In genomic region chr2:121724866-121725265, GRCm38 (mm10) we compare ENCODE assay signal across 34 mouse cellular contexts.
"Had no signal": no experiment of that assay in that cellular context is flagged by ENCODE, and none has a peak within 500 bp of the region (broad histone marks: within the 10 kb centered on the region; RNA-seq: fewer than 3 reads in every experiment).

No protein-coding gene starts in this region.

- H3K9me3 ChIP-seq: heart, embryonic 12.5 days; heart, embryonic 13.5 days; heart, embryonic 15.5 days; hindbrain, embryonic 10.5 days; hindbrain, embryonic 12.5 days; hindbrain, embryonic 13.5 days; hindbrain, embryonic 15.5 days; intestine, embryonic 15.5 days; kidney, embryonic 15.5 days had no signal

- ATAC-seq: hindbrain, embryonic 16.5 days; hindbrain, postnatal 0 days; inflammation-experienced regulatory T-cells, adult 6 months; intestine, embryonic 15.5 days; intestine, embryonic 16.5 days; intestine, postnatal 0 days had no signal

- H3K4me3 ChIP-seq: heart, embryonic 12.5 days; heart, embryonic 13.5 days; heart, embryonic 15.5 days; hindbrain, embryonic 10.5 days; hindbrain, embryonic 12.5 days; hindbrain, embryonic 13.5 days; hindbrain, embryonic 15.5 days; intestine, embryonic 15.5 days; kidney, embryonic 15.5 days; layer of hippocampus, adult 2 months; left cerebral cortex, adult 2 months had no signal

- H3K9ac ChIP-seq: heart, embryonic 12.5 days; heart, embryonic 13.5 days; heart, embryonic 15.5 days; hindbrain, embryonic 12.5 days; hindbrain, embryonic 13.5 days; hindbrain, embryonic 14.5 days; hindbrain, embryonic 15.5 days; intestine, embryonic 15.5 days; kidney, embryonic 15.5 days had no signal

- H3K27ac ChIP-seq: heart, embryonic 13.5 days; heart, embryonic 15.5 days; hindbrain, embryonic 10.5 days; hindbrain, embryonic 12.5 days; hindbrain, embryonic 13.5 days; hindbrain, embryonic 14.5 days; hindbrain, embryonic 15.5 days; hindbrain, postnatal 0 days; intestine, embryonic 15.5 days; kidney, embryonic 15.5 days; kidney, postnatal 0 days; layer of hippocampus, adult 2 months; left cerebral cortex, adult 2 months had no signal

- H3K27me3 ChIP-seq: heart, embryonic 12.5 days; heart, embryonic 13.5 days; heart, embryonic 15.5 days; hindbrain, embryonic 12.5 days; hindbrain, embryonic 13.5 days; hindbrain, embryonic 15.5 days; intestine, embryonic 15.5 days; kidney, embryonic 15.5 days had no signal

- H3K4me1 ChIP-seq: heart, embryonic 12.5 days; heart, embryonic 13.5 days; heart, embryonic 15.5 days; hindbrain, embryonic 10.5 days; hindbrain, embryonic 12.5 days; hindbrain, embryonic 15.5 days; intestine, embryonic 15.5 days; kidney, embryonic 15.5 days had no signal

- H3K4me2 ChIP-seq: heart, embryonic 12.5 days; heart, embryonic 13.5 days; heart, embryonic 15.5 days; hindbrain, embryonic 12.5 days; hindbrain, embryonic 13.5 days; hindbrain, embryonic 14.5 days; hindbrain, embryonic 15.5 days; intestine, embryonic 15.5 days; kidney, embryonic 15.5 days had no signal

- H3K36me3 ChIP-seq: heart, embryonic 12.5 days; heart, embryonic 13.5 days; heart, embryonic 15.5 days; hindbrain, embryonic 10.5 days; hindbrain, embryonic 12.5 days; hindbrain, embryonic 13.5 days; hindbrain, embryonic 15.5 days; intestine, embryonic 15.5 days; kidney, embryonic 15.5 days had no signal

- DNase-seq: heart, postnatal 10 days; heart, postnatal 14 days; heart, postnatal 36 days; heart, postnatal 4 days; kidney, adult 11 months; kidney, adult 18-20 months; kidney, adult 2 months; kidney, adult 8-10 months; kidney, adult 9 months; kidney, postnatal 10 days; kidney, postnatal 14 days; kidney, postnatal 25 days; kidney, postnatal 36 days; kidney, postnatal 4 days; layer of hippocampus, adult 9-11 months; layer of hippocampus, postnatal 36 days had no signal
